Comparison of ENCODE assay signal across 19 mouse cellular contexts in the genomic region with DNA sequence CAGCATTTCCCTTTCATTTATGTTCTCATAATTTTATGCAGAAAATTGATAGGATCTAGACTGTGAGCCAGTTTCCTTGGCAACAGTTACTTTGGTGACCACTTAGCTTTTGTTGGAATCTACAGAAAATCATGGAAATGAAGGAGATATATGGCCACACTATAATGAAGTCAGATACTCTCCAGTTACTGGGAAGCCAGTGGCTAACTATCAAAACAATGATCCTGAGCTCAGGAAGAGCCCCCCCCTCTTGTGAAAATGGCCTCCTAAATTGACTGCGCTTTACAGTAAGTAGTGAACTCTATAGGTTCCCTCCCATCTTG.
DNase-seq lines count a peak whose midpoint lies in the region; ATAC-seq and TF ChIP-seq lines count a peak whose summit lies in the region.
"Had no signal": no experiment of that assay in that cellular context is flagged by ENCODE, and none has a peak within 500 bp of the region (broad histone marks: within the 10 kb centered on the region; RNA-seq: fewer than 3 reads in every experiment).

No protein-coding gene starts in this region.

- no peak overlapping the region for H3K4me2 ChIP-seq in hindbrain, embryonic 11.5 days (replicated peaks; ENCODE audit: low read depth, low read length)
- H3K4me2 ChIP-seq in forebrain, embryonic 13.5 days: no peak overlapping the region
- H3K4me2 ChIP-seq in hindbrain, embryonic 15.5 days: no peak overlapping the region
- no peak overlapping the region for H3K4me2 ChIP-seq in midbrain, postnatal 0 days (ENCODE audit: low read depth, low read length, poor library complexity, severe bottlenecking)
- H3K4me2 ChIP-seq: embryonic facial prominence, embryonic 15.5 days; heart, embryonic 12.5 days; limb, embryonic 12.5 days; liver, embryonic 15.5 days had no signal

- H3K27ac ChIP-seq in hindbrain, embryonic 11.5 days (ENCODE audit: low read depth, low read length): no peak overlapping the region
- no peak overlapping the region for H3K27ac ChIP-seq in hindbrain, embryonic 10.5 days
- no peak overlapping the region; the same call in 1 of the 2 replicates for H3K27ac ChIP-seq in forebrain, embryonic 13.5 days
- H3K27ac ChIP-seq in hindbrain, embryonic 15.5 days (replicated peaks): peak overlapping the region; percentile 63; the same call in 1 of the 2 replicates
- H3K27ac ChIP-seq in midbrain, postnatal 0 days (ENCODE audit: low read depth, low read length): peak overlapping the region; percentile 44
- no peak overlapping the region for H3K27ac ChIP-seq in cerebellum, adult 2 months (ENCODE audit: insufficient read depth, low read length)
- H3K27ac ChIP-seq: embryonic facial prominence, embryonic 15.5 days; limb, embryonic 12.5 days; liver, embryonic 15.5 days had no signal

- no peaks in the 10 kb centered on the region for H3K27me3 ChIP-seq in hindbrain, embryonic 11.5 days (ENCODE audit: control insufficient read depth, insufficient read depth, low read length)
- no peaks in the 10 kb centered on the region for H3K27me3 ChIP-seq in hindbrain, embryonic 10.5 days (ENCODE audit: insufficient read depth, poor library complexity, severe bottlenecking)
- no peaks in the 10 kb centered on the region for H3K27me3 ChIP-seq in forebrain, embryonic 13.5 days
- H3K27me3 ChIP-seq in hindbrain, embryonic 15.5 days: no peaks in the 10 kb centered on the region
- H3K27me3 ChIP-seq in midbrain, postnatal 0 days (ENCODE audit: insufficient read depth, low read length): no peaks in the 10 kb centered on the region
- H3K27me3 ChIP-seq in cerebellum, adult 2 months (ENCODE audit: control insufficient read depth, insufficient read depth, low read length): no peaks in the 10 kb centered on the region
- H3K27me3 ChIP-seq: embryonic facial prominence, embryonic 15.5 days; heart, embryonic 12.5 days; limb, embryonic 12.5 days; liver, embryonic 15.5 days had no signal

- no peak for TF ChIP-seq POLR2A in cerebellum, adult 2 months (IDR thresholded peaks at IDR 0.05; ENCODE audit: borderline replicate concordance, insufficient read depth, low read length)

- no peak overlapping the region for H3K4me3 ChIP-seq in hindbrain, embryonic 11.5 days (ENCODE audit: low read depth, low read length)
- no peak overlapping the region for H3K4me3 ChIP-seq in hindbrain, embryonic 10.5 days
- H3K4me3 ChIP-seq in forebrain, embryonic 13.5 days: no peak overlapping the region
- no peak overlapping the region for H3K4me3 ChIP-seq in hindbrain, embryonic 15.5 days
- no peak overlapping the region for H3K4me3 ChIP-seq in midbrain, postnatal 0 days (ENCODE audit: low read depth, low read length)
- H3K4me3 ChIP-seq in cerebellum, adult 2 months (replicated peaks; ENCODE audit: insufficient read depth, low read depth, low read length): no peak overlapping the region
- H3K4me3 ChIP-seq: embryonic facial prominence, embryonic 15.5 days; heart, embryonic 12.5 days; limb, embryonic 12.5 days; liver, embryonic 15.5 days had no signal

- no peaks in the 10 kb centered on the region for H3K9me3 ChIP-seq in hindbrain, embryonic 11.5 days (ENCODE audit: control insufficient read depth, low read length)
- no peaks in the 10 kb centered on the region for H3K9me3 ChIP-seq in hindbrain, embryonic 10.5 days
- no peaks in the 10 kb centered on the region for H3K9me3 ChIP-seq in forebrain, embryonic 13.5 days (replicated peaks)
- no peaks in the 10 kb centered on the region for H3K9me3 ChIP-seq in hindbrain, embryonic 15.5 days
- no peaks in the 10 kb centered on the region for H3K9me3 ChIP-seq in midbrain, postnatal 0 days (ENCODE audit: low read length)
- H3K9me3 ChIP-seq: embryonic facial prominence, embryonic 15.5 days; heart, embryonic 12.5 days; limb, embryonic 12.5 days; liver, embryonic 15.5 days had no signal

- DNase-seq in hindbrain, embryonic 11.5 days (ENCODE audit: low spot score): peak; percentile 33
- DNase-seq in hindbrain, embryonic 10.5 days (ENCODE audit: low spot score): no peak
- peak; percentile 48 for DNase-seq in midbrain, postnatal 0 days (ENCODE audit: low spot score)
- no peak for DNase-seq in heart, adult 11 months
- DNase-seq in cerebellum, adult 2 months: no peak
- no peak for DNase-seq in yolk sac, embryonic 10.5 days (ENCODE audit: low spot score)
- DNase-seq: B cell, adult 2 months; cerebellum, adult 11-12 months; heart, postnatal 4 days; kidney, adult 2 months; kidney, postnatal 25 days; lung, postnatal 36 days; thymus, adult 18-20 months had no signal

- TF ChIP-seq CTCF in midbrain, postnatal 0 days (IDR thresholded peaks at IDR 0.05): no peak
- no peak for TF ChIP-seq CTCF in cerebellum, adult 2 months (IDR thresholded peaks at IDR 0.05; ENCODE audit: borderline replicate concordance, insufficient read depth, low read depth, low read length)

- no peaks in the 10 kb centered on the region for H3K4me1 ChIP-seq in hindbrain, embryonic 11.5 days (replicated peaks; ENCODE audit: control insufficient read depth, insufficient read depth, low read length)
- peaks cover 6% of the 10 kb centered on the region; the same call in 1 of the 2 replicates for H3K4me1 ChIP-seq in hindbrain, embryonic 10.5 days (replicated peaks)
- peaks cover 6% of the 10 kb centered on the region; the same call in 1 of the 2 replicates for H3K4me1 ChIP-seq in forebrain, embryonic 13.5 days
- peaks cover 11% of the 10 kb centered on the region for H3K4me1 ChIP-seq in hindbrain, embryonic 15.5 days (replicated peaks)
- H3K4me1 ChIP-seq in midbrain, postnatal 0 days (ENCODE audit: insufficient read depth, low read length): no peaks in the 10 kb centered on the region
- no peaks in the 10 kb centered on the region for H3K4me1 ChIP-seq in cerebellum, adult 2 months (ENCODE audit: control insufficient read depth, insufficient read depth, low read length)
- H3K4me1 ChIP-seq: embryonic facial prominence, embryonic 15.5 days; heart, embryonic 12.5 days; limb, embryonic 12.5 days; liver, embryonic 15.5 days had no signal

- ATAC-seq in hindbrain, embryonic 11.5 days (ENCODE audit: low FRiP score): peak; percentile 72
- ATAC-seq in forebrain, embryonic 13.5 days: peak; percentile 85
- peak; percentile 76 for ATAC-seq in hindbrain, embryonic 15.5 days (ENCODE audit: low FRiP score, low read depth)
- ATAC-seq in midbrain, postnatal 0 days (ENCODE audit: low FRiP score): peak; percentile 68

- no peak overlapping the region for H3K9ac ChIP-seq in hindbrain, embryonic 11.5 days (ENCODE audit: low read depth, low read length)
- H3K9ac ChIP-seq in forebrain, embryonic 13.5 days: no peak overlapping the region
- H3K9ac ChIP-seq in hindbrain, embryonic 15.5 days: no peak overlapping the region
- no peak overlapping the region for H3K9ac ChIP-seq in midbrain, postnatal 0 days (replicated peaks; ENCODE audit: low read length, poor library complexity, severe bottlenecking)
- H3K9ac ChIP-seq: embryonic facial prominence, embryonic 15.5 days; heart, embryonic 12.5 days; limb, embryonic 12.5 days; liver, embryonic 15.5 days had no signal

- H3K36me3 ChIP-seq in hindbrain, embryonic 11.5 days (ENCODE audit: control insufficient read depth, insufficient read depth, low read length): no peaks in the 10 kb centered on the region
- no peaks in the 10 kb centered on the region for H3K36me3 ChIP-seq in hindbrain, embryonic 10.5 days
- no peaks in the 10 kb centered on the region for H3K36me3 ChIP-seq in forebrain, embryonic 13.5 days (ENCODE audit: poor library complexity, severe bottlenecking)
- H3K36me3 ChIP-seq in hindbrain, embryonic 15.5 days: peaks cover 3% of the 10 kb centered on the region; the same call in 1 of the 2 replicates
- H3K36me3 ChIP-seq in midbrain, postnatal 0 days (ENCODE audit: insufficient read depth, low read length): no peaks in the 10 kb centered on the region
- H3K36me3 ChIP-seq: embryonic facial prominence, embryonic 15.5 days; heart, embryonic 12.5 days; limb, embryonic 12.5 days; liver, embryonic 15.5 days had no signal

- WGBS in hindbrain, embryonic 11.5 days: 93% methylated on average over 1 of the region's 1 CpGs
- WGBS in hindbrain, embryonic 10.5 days: 90% methylated on average over 1 of the region's 1 CpGs
- 79% methylated on average over 1 of the region's 1 CpGs for WGBS in forebrain, embryonic 13.5 days
- 82% methylated on average over 1 of the region's 1 CpGs for WGBS in hindbrain, embryonic 15.5 days
- WGBS in midbrain, postnatal 0 days: 83% methylated on average over 1 of the region's 1 CpGs
- WGBS in cerebellum, adult 2 months: 94% methylated on average over 1 of the region's 1 CpGs

Comparison
In these comparisons a context has a peak if more than half of its experiments do, and no peak if none do; other contexts are left out.
1. DNase-seq: peak in hindbrain, embryonic 11.5 days (single experiment) and midbrain, postnatal 0 days (single experiment); none in hindbrain, embryonic 10.5 days (single experiment), heart, adult 11 months (single experiment), cerebellum, adult 2 months (0 of 2) and yolk sac, embryonic 10.5 days (single experiment).
2. H3K27ac ChIP-seq: peak in hindbrain, embryonic 15.5 days (single experiment) and midbrain, postnatal 0 days (single experiment); none in hindbrain, embryonic 11.5 days (single experiment), hindbrain, embryonic 10.5 days (single experiment), forebrain, embryonic 13.5 days (single experiment) and cerebellum, adult 2 months (single experiment).
3. Peak in every context shown above with its lines, with median percentiles within 50 percentile points of each other: ATAC-seq.